Mouse (Mus musculus) liver, embryonic 15.5 days (tissue): ENCODE measurements at regions not wholly inside any gene's neighbourhood (a gene's known extent, or its start where the extent isn't known, plus 50 kb on each side); places are given as distances from the start of the nearest gene placed in this dataset.

Experiments
- ATAC-seq: fragments of 200-750 bp; cut with Nextera tagmentation; 2 replicates; pipeline ENCODE4 v1.8.0; 2017; ENCODE audit warnings: moderate number of reproducible peaks, mild to moderate bottlenecking, moderate library complexity; ENCODE audit not compliant: insufficient read depth
- H3K27ac ChIP-seq: fragments of 300-500 bp; sonication (generic); replicated peaks from 2 replicates; pipeline ENCODE4 v1.5.1; 2015; ENCODE audit warnings: mild to moderate bottlenecking, inconsistent platforms
- H3K27me3 ChIP-seq: fragments of 300-500 bp; sonication (generic); 2 replicates; pipeline ENCODE4 v1.6.1; 2015; ENCODE audit warnings: mild to moderate bottlenecking, inconsistent platforms
- H3K36me3 ChIP-seq: fragments of 300-500 bp; sonication (generic); replicated peaks from 2 replicates; pipeline ENCODE4 v1.6.1; 2015; ENCODE audit warnings: moderate library complexity, mild to moderate bottlenecking, inconsistent platforms
- H3K4me1 ChIP-seq: fragments of 300-500 bp; sonication (generic); replicated peaks from 2 replicates; pipeline ENCODE4 v1.6.1; 2015; ENCODE audit warnings: inconsistent platforms
- H3K4me2 ChIP-seq: fragments of 300-500 bp; sonication (generic); 2 replicates; pipeline ENCODE4 v1.6.1; 2015; ENCODE audit warnings: moderate library complexity, mild to moderate bottlenecking, inconsistent platforms
- H3K4me3 ChIP-seq: fragments of 300-500 bp; sonication (generic); replicated peaks from 2 replicates; pipeline ENCODE4 v1.5.1; 2015; ENCODE audit warnings: mild to moderate bottlenecking, inconsistent platforms
- H3K9ac ChIP-seq: fragments of 300-500 bp; sonication (generic); 2 replicates; pipeline ENCODE4 v1.6.1; 2015; ENCODE audit warnings: moderate library complexity, mild to moderate bottlenecking, inconsistent platforms
- H3K9me3 ChIP-seq: fragments of 300-500 bp; sonication (generic); replicated peaks from 2 replicates; pipeline ENCODE4 v1.6.1; 2016; ENCODE audit warnings: inconsistent platforms
- WGBS: fragments of 180-500 bp; shearing (Covaris S2); methylation state at CpG from one replicate; pipeline ENCODE4 v1.1.7; 2015; ENCODE audit warnings: mixed read lengths; ENCODE audit not compliant: insufficient replicate concordance; 5-methylcytosine and 5-hydroxymethylcytosine counted together
- microRNA counts: library from miRNA; unstranded; fragments of <30 nt; microRNA quantifications from one replicate; lab custom pipeline; 2016
- microRNA-seq: library from miRNA; unstranded; fragments of <30 nt; microRNA quantifications from one replicate; pipeline ENCODE4, GENCODE M21; 2016

GRCm38 (mm10) chr1:23174022-23174421 lies 72.0 kb upstream of the 4933415F23Rik start:
- ATAC-seq, result no peak

GRCm38 (mm10) chr1:23173054-23173802 lies 71.2 kb upstream of the 4933415F23Rik start:
- no peak overlapping the region for H3K4me3 ChIP-seq
- H3K27me3 ChIP-seq, result no peaks in the 10 kb centered on the region
- H3K9me3 ChIP-seq, result no peaks in the 10 kb centered on the region
- 43% methylated on average over 7 of the region's 7 CpGs for WGBS
- no peak overlapping the region for H3K27ac ChIP-seq
- no peak overlapping the region for H3K9ac ChIP-seq
- peaks cover 2% of the 10 kb centered on the region; the same call in 1 of the 2 replicates for H3K4me1 ChIP-seq
- no peak overlapping the region for H3K4me2 ChIP-seq
- no peaks in the 10 kb centered on the region for H3K36me3 ChIP-seq
- ATAC-seq, result no peak

More at GRCm38 (mm10) chr1:23174022-23174421, 72.0 kb upstream of the 4933415F23Rik start:
- Histone ChIP-seq H3K9ac (no peak overlapping the region), H3K36me3 (no peaks in the 10 kb centered on the region), H3K27me3 (no peaks in the 10 kb centered on the region), H3K4me1 (peaks cover 2% of the 10 kb centered on the region; the same call in 1 of the 2 replicates), H3K27ac (no peak overlapping the region), H3K4me3 (no peak overlapping the region), H3K9me3 (no peaks in the 10 kb centered on the region), H3K4me2 (no peak overlapping the region)
- WGBS, result 69% methylated on average over 11 of the region's 11 CpGs

GRCm38 (mm10) chr1:23171336-23171735 lies 69.3 kb upstream of the 4933415F23Rik start:
- Histone ChIP-seq H3K4me1 (peaks cover 2% of the 10 kb centered on the region; the same call in 1 of the 2 replicates), H3K36me3 (no peaks in the 10 kb centered on the region)
- no peak for ATAC-seq

GRCm38 (mm10) chr1:23170711-23171110 lies 68.7 kb upstream of the 4933415F23Rik start:
- Histone ChIP-seq H3K4me1 (peaks cover 2% of the 10 kb centered on the region; the same call in 1 of the 2 replicates), H3K9ac (no peak overlapping the region), H3K27me3 (no peaks in the 10 kb centered on the region), H3K27ac (no peak overlapping the region), H3K36me3 (no peaks in the 10 kb centered on the region), H3K4me3 (no peak overlapping the region), H3K4me2 (no peak overlapping the region), H3K9me3 (no peaks in the 10 kb centered on the region)
- no peak for ATAC-seq
- 50% methylated on average over 2 of the region's 2 CpGs for WGBS

More at GRCm38 (mm10) chr1:23171336-23171735, 69.3 kb upstream of the 4933415F23Rik start:
- Histone ChIP-seq H3K27me3 (no peaks in the 10 kb centered on the region), H3K9me3 (no peaks in the 10 kb centered on the region), H3K4me3 (no peak overlapping the region), H3K27ac (no peak overlapping the region), H3K9ac (no peak overlapping the region), H3K4me2 (no peak overlapping the region)
- 55% methylated on average over 2 of the region's 2 CpGs for WGBS

- ATAC-seq, result no peak
- no peak overlapping the region for H3K4me3 ChIP-seq
- no peaks in the 10 kb centered on the region for H3K27me3 ChIP-seq
- no peak overlapping the region for H3K9ac ChIP-seq
- peaks cover under 1% of the 10 kb centered on the region; the same call in 1 of the 2 replicates for H3K4me1 ChIP-seq
- H3K9me3 ChIP-seq, result no peaks in the 10 kb centered on the region
- no peak overlapping the region for H3K27ac ChIP-seq
- no peaks in the 10 kb centered on the region for H3K36me3 ChIP-seq
- WGBS, result 60% methylated on average over 4 of the region's 4 CpGs
- no peak overlapping the region for H3K4me2 ChIP-seq
Observed at GRCm38 (mm10) chr1:23168504-23168903, 66.5 kb upstream of the 4933415F23Rik start.

GRCm38 (mm10) chr1:23163371-23163935 lies 61.4 kb upstream of the 4933415F23Rik start:
- Histone ChIP-seq H3K9ac (no peak overlapping the region), H3K36me3 (no peaks in the 10 kb centered on the region), H3K4me3 (no peak overlapping the region), H3K27me3 (no peaks in the 10 kb centered on the region), H3K27ac (peak overlapping the region; percentile 75), H3K4me1 (no peaks in the 10 kb centered on the region), H3K4me2 (no peak overlapping the region), H3K9me3 (no peaks in the 10 kb centered on the region)
- ATAC-seq, result peak; percentile 81
- 41% methylated on average over 5 of the region's 5 CpGs for WGBS

- Histone ChIP-seq H3K27me3 (no peaks in the 10 kb centered on the region), H3K27ac (no peak overlapping the region), H3K4me2 (no peak overlapping the region), H3K4me1 (no peaks in the 10 kb centered on the region), H3K9me3 (no peaks in the 10 kb centered on the region), H3K9ac (no peak overlapping the region), H3K4me3 (no peak overlapping the region), H3K36me3 (no peaks in the 10 kb centered on the region)
- ATAC-seq, result no peak
- WGBS, result 65% methylated on average over 6 of the region's 6 CpGs
Observed at GRCm38 (mm10) chr1:23162766-23163165, 60.7 kb upstream of the 4933415F23Rik start.

MicroRNAs encoded in the stretch of these regions (microRNA counts, 519-probe panel; counts per million panel counts)
- microRNA mmu-miR-30a (lab: Ali Mortazavi, UCI) (3,984 counts per million, percentile 81 among the panel's probes with 10 or more counts), microRNA mmu-miR-30c (lab: Ali Mortazavi, UCI) (4,394 counts per million, percentile 87 among the panel's probes with 10 or more counts)

Small RNAs in the stretch of these regions (microRNA-seq; reads per million reads assigned to microRNA genes)
- 23,442 reads per million, percentile 97 among the genes with 10 or more reads in this experiment for gene Mir30a
- 88.0 reads per million, percentile 51 among the genes with 10 or more reads in this experiment for gene Mir30c-2
